Mouse (Mus musculus): Measurements from ENCODE around the gene Tas2r107.
"Not testable (repeated sequence)": the region's sequence is repeated elsewhere in the genome, so short reads cannot be mapped to it uniquely, and the experiment has no call there.

The Tas2r107 gene

DNA sequence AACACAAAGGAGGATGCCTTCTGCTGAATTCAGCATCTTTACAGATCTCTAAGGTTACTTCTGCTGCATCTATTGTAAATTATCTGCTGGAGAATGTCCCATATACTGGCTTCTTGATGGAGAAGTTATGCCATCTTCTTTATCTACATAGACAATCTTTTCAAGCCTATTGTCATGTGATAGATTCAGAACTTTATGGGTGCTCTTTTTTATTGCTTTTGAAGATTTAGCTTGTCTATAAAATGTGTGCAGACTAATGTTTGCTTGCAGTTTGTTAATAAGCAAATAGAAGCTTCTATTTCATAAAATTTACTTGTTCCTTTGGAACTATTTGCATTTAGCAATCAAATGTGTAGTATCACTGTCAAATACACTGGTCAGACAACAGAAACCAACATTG, at the start of gene Tas2r107:
Tas2r107 (minus strand) TSS at position 101 of the 400 bp plus-strand sequence.
- no peak for DNase-seq (ENCODE audit: low read depth)

DNA sequence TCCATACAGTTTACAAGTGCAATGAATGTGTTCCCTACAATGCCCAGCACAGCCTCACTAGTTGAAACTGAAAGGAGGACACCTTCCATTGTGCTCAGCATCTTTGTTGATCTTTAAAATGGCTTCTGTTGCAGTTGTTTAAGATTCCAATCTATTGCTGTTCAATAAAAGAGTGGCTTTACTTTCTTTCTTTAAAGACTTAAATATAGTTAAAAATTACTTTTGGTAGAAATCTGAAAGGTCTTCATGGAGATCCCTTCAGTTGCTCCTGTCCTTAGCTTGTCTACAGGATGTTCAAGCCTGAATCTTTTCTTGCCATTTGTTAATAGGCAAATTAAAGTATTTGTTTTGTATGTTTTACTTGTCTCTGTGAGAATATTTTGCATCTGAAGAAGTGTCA, 30.0 kb upstream of the Tas2r107 start, which contains the start of gene Tas2r114:
Tas2r114 (minus strand) TSS at position 101 of the 400 bp plus-strand sequence.
- no peak for DNase-seq (ENCODE audit: low read depth)

DNA sequence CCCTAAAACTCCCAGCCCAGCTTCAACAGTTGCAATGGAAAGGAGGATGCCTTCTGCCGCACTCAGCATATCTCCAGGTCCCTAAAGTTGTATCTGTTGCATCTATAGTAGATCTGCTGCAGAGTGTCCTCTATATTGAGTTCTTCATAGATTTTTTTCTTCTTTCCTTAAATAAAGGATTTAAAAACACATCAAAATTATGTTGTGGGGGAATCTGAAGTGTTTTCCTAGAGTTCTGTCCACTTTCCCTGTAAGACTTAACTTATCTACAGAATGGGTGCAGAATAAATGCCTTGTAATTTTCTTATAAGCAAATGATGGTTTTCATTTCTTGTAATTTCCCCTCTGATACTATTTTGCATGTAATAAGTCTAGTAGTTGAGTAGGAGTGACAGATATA, 27.4 kb upstream of the Tas2r107 start, which contains the start of gene Tas2r105:
Tas2r105 (minus strand) TSS at position 101 of the 400 bp plus-strand sequence.
- DNase-seq (ENCODE audit: low read depth): no peak

DNA sequence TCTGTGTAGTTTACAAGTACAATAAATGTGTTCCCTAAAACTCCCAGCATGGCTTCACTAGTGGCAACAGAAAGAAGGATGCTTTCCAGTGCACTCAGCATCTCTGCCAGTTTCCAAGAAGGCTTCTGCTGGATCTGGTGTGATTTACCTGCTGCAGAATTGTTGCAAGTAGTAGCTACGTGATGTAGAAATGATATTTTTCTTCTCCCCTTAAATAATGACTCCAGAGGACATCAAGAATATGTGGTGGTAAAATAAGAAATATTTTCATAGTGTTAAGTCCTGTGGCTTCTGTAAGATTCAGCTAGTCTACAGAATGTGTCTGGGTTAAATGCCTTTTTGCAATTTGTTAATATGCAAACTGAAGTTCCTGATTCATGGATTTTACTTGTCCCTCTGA, 25.7 kb upstream of the Tas2r107 start, which contains the start of gene Tas2r104:
Tas2r104 (minus strand) TSS at position 101 of the 400 bp plus-strand sequence.
- no peak for DNase-seq (ENCODE audit: low read depth)

DNA sequence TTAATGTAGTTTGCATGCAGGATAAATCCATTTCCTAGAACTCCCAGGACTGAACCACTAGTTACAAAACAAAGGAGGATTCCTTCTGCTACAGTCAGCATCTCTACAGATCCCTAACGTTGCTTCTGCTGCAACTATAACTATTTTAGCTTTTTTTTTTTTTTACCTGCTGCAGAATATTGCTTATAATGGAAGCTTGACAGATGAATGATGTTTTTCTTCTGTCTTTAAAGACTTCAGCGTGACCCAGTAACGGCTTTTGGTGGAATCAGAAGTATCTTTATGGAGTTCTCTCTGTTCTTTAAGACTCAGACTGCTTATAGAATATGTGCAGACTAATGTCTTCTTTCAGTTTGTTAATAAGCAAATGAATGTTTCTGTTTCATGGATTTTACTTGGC, 18.8 kb upstream of the Tas2r107 start, which contains the start of gene Tas2r106:
Tas2r106 (minus strand) TSS at position 101 of the 400 bp plus-strand sequence.
- DNase-seq (ENCODE audit: low read depth): no peak

DNA sequence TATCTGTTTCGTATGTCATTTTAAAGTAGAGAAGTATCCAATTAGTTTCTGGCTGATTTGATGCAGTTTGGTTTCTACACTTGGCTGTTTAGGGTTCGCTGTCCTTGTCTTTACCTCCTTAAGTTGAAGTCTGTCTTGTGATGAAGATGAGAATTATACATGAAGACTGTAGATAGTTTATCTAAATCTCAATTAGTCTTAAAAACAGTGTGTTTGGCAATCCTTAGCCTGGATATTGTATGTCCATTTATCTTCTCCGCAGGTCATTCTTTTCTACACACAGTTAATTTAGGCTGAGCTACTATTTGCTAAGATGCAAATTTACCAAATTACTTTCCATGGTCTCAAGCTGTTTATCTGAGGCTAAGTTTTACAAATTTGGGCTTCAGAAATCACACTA, 29.1 kb downstream of the Tas2r107 start, which contains the start of gene Tas2r130:
Tas2r130 (minus strand) TSS at position 101 of the 400 bp plus-strand sequence.
- no peak for DNase-seq (ENCODE audit: low read depth)

DNA sequence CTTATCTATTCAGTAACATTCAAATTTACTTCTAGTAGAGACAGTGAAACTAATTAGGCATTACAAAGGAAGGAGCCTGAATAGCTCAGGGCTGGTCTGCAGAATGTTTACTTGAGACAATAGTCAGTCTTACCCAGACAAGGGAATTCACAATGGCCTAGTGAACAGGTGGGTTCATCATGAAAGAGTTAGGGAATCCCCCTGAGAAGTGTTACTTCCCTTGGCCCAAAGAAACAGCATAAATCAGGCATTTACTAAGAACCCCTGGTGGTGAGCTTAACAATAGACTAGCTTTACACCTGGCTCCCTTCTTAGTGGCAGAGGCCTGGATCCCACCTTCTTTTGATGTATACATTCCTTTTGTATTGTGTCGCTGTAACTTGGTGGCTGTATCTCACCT, 50.0 kb downstream of the Tas2r107 start:
- not testable (repeated sequence) for DNase-seq (ENCODE audit: low read depth)
